ENCODE assay signal across 16 mouse cellular contexts in the genomic region with DNA sequence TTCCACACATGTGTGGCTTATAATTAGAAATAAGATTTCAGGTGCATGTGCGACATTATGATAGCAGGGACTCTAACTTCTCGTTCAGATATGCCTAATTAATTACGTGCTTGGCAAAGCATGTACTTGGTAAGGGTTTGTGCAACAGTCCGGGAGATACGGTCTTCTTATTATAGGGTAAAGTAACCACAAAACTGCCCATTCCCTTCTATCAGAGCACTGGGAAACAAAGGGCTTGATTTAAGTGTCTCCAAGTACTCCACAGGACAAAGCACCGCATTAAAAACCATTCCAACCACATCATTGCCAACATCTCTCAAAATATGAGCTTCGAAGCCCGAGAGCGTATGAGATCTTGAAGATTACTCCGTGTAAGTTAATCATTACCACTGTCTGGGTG.
A peak's percentile ranks its signal among the peaks of the same experiment; 100 is the strongest.
DNase-seq lines count a peak whose midpoint lies in the region; ATAC-seq and TF ChIP-seq lines count a peak whose summit lies in the region.
"Had no signal": no experiment of that assay in that cellular context is flagged by ENCODE, and none has a peak within 500 bp of the region (broad histone marks: within the 10 kb centered on the region; RNA-seq: fewer than 3 reads in every experiment).

No protein-coding gene starts in this region.

- DNase-seq in G1E (ENCODE audit: low spot score) (no peak), Patski (ENCODE audit: low read depth, low spot score) (no peak)
- peak; percentile 24 for DNase-seq in hindbrain, embryonic 14.5 days (ENCODE audit: low spot score)
- no peak for DNase-seq in natural killer cell, adult 2 months (ENCODE audit: low spot score in 2 of 2)
- DNase-seq in cerebellum, postnatal 36 days = no peak
- DNase-seq in heart, adult 2 months = no peak
- DNase-seq: cerebellum, adult 9-10 months; kidney, adult 9 months; liver, embryonic 13.5 days; lung, postnatal 14 days; thymus, postnatal 25 days had no signal

- no peaks in the 10 kb centered on the region for H3K9me3 ChIP-seq in G1E (replicated peaks)
- H3K9me3 ChIP-seq in hindbrain, embryonic 14.5 days (ENCODE audit: control insufficient read depth, low read length) = no peaks in the 10 kb centered on the region
- H3K9me3 ChIP-seq in midbrain, embryonic 16.5 days (replicated peaks; ENCODE audit: control insufficient read depth, low read length, poor library complexity, severe bottlenecking) = no peaks in the 10 kb centered on the region
- H3K9me3 ChIP-seq: limb, embryonic 10.5 days; liver, embryonic 13.5 days; stomach, embryonic 15.5 days had no signal

- in situ Hi-C loops in Patski (cut with MboI; ENCODE audit: low pct_unique_long_range_greater_than_20kb) = no loop called here

- no peak for TF ChIP-seq CTCF in G1E (IDR thresholded peaks at IDR 0.05; ENCODE audit: low read depth, low read length)
- no peak for TF ChIP-seq CTCF in Patski (IDR thresholded peaks at IDR 0.05)
- no peak for TF ChIP-seq CTCF in heart, adult 2 months (IDR thresholded peaks at IDR 0.05)

- no peak overlapping the region for H3K9ac ChIP-seq in hindbrain, embryonic 14.5 days
- no peak overlapping the region for H3K9ac ChIP-seq in midbrain, embryonic 16.5 days (ENCODE audit: low read depth, low read length)
- H3K9ac ChIP-seq in heart, adult 2 months (ENCODE audit: low read depth, low read length) = no peak overlapping the region
- H3K9ac ChIP-seq: liver, embryonic 13.5 days; stomach, embryonic 15.5 days had no signal

- TF ChIP-seq POLR2A in heart, adult 2 months (IDR thresholded peaks at IDR 0.05; ENCODE audit: insufficient read depth, low read depth, low read length) = no peak

- peak overlapping the region; percentile 35; the same call in 1 of the 2 replicates for H3K4me2 ChIP-seq in hindbrain, embryonic 14.5 days (replicated peaks)
- no peak overlapping the region for H3K4me2 ChIP-seq in midbrain, embryonic 16.5 days (ENCODE audit: low read length)
- H3K4me2 ChIP-seq: heart, embryonic 11.5 days; liver, embryonic 13.5 days; stomach, embryonic 15.5 days had no signal

- no peak overlapping the region for H3K4me3 ChIP-seq in G1E (ENCODE audit: low read depth, low read length)
- H3K4me3 ChIP-seq in hindbrain, embryonic 14.5 days (replicated peaks; ENCODE audit: low read length) = no peak overlapping the region
- no peak overlapping the region for H3K4me3 ChIP-seq in midbrain, embryonic 16.5 days (ENCODE audit: low read depth, low read length)
- H3K4me3 ChIP-seq in heart, adult 2 months = no peak overlapping the region
- H3K4me3 ChIP-seq: erythroblast, embryonic 14.5 days; limb, embryonic 10.5 days; liver, embryonic 13.5 days; stomach, embryonic 15.5 days had no signal

- TF ChIP-seq EP300 in heart, adult 2 months (IDR thresholded peaks at IDR 0.05; ENCODE audit: insufficient read depth, low read depth, low read length) = no peak

- no peaks in the 10 kb centered on the region for H3K36me3 ChIP-seq in G1E (replicated peaks)
- H3K36me3 ChIP-seq in hindbrain, embryonic 14.5 days (replicated peaks; ENCODE audit: control insufficient read depth, insufficient read depth) = no peaks in the 10 kb centered on the region
- no peaks in the 10 kb centered on the region for H3K36me3 ChIP-seq in midbrain, embryonic 16.5 days (ENCODE audit: control insufficient read depth, insufficient read depth, low read length)
- no peaks in the 10 kb centered on the region for H3K36me3 ChIP-seq in heart, adult 2 months (ENCODE audit: control insufficient read depth, insufficient read depth, low read length)
- H3K36me3 ChIP-seq: limb, embryonic 10.5 days; liver, embryonic 13.5 days; stomach, embryonic 15.5 days had no signal

- intact Hi-C loops in heart, adult 2 months (cut with DNase I) = no loop called here

- peaks cover 2% of the 10 kb centered on the region; the same call in 1 of the 2 replicates for H3K4me1 ChIP-seq in G1E (ENCODE audit: insufficient read depth, low read depth, low read length)
- 0 out of 2 replicates have a peak, but pooled peaks cover 9% of the 10 kb centered on the region for H3K4me1 ChIP-seq in hindbrain, embryonic 14.5 days (replicated peaks; ENCODE audit: control insufficient read depth, insufficient read depth, low read length)
- H3K4me1 ChIP-seq in midbrain, embryonic 16.5 days (ENCODE audit: control insufficient read depth, insufficient read depth, low read length) = no peaks in the 10 kb centered on the region
- H3K4me1 ChIP-seq in heart, adult 2 months (ENCODE audit: control insufficient read depth, insufficient read depth, low read length) = no peaks in the 10 kb centered on the region
- H3K4me1 ChIP-seq: limb, embryonic 10.5 days; liver, embryonic 13.5 days; stomach, embryonic 15.5 days had no signal

- WGBS in hindbrain, embryonic 14.5 days = 50% methylated on average over 10 of the region's 10 CpGs
- 64% methylated on average over 10 of the region's 10 CpGs for WGBS in midbrain, embryonic 16.5 days
- 89% methylated on average over 10 of the region's 10 CpGs for WGBS in heart, adult 2 months

- CTCF ChIA-PET in Patski (lab: Charles Lee) = no interaction called here

- H3K79me2 ChIP-seq in heart, adult 2 months (replicated peaks; ENCODE audit: control insufficient read depth, insufficient read depth, low read length) = no peaks in the 10 kb centered on the region

- H3K27me3 ChIP-seq in G1E (ENCODE audit: insufficient read depth, low read length) (no peaks in the 10 kb centered on the region), Patski (no peaks in the 10 kb centered on the region)
- no peaks in the 10 kb centered on the region for H3K27me3 ChIP-seq in hindbrain, embryonic 14.5 days (ENCODE audit: control insufficient read depth, insufficient read depth, low read length)
- H3K27me3 ChIP-seq in midbrain, embryonic 16.5 days (ENCODE audit: control insufficient read depth, insufficient read depth, low read depth, low read length) = no peaks in the 10 kb centered on the region
- H3K27me3 ChIP-seq in heart, adult 2 months (ENCODE audit: control insufficient read depth, insufficient read depth, low read length) = no peaks in the 10 kb centered on the region
- H3K27me3 ChIP-seq: liver, embryonic 13.5 days; stomach, embryonic 15.5 days had no signal

- ATAC-seq in G1E (ENCODE audit: extremely low read depth, insufficient number of reproducible peaks, low FRiP score, poor library complexity, severe bottlenecking) (0 out of 2 replicates have a peak, but pooled peaks have one; percentile 15), Patski (peak; percentile 26)
- peak; percentile 31; the same call in 1 of the 2 replicates for ATAC-seq in hindbrain, embryonic 14.5 days (ENCODE audit: low FRiP score)
- ATAC-seq in midbrain, embryonic 16.5 days = peak; percentile 50; the same call in 1 of the 2 replicates

- H3K27ac ChIP-seq in hindbrain, embryonic 14.5 days = peak overlapping the region; percentile 75; the same call in 1 of the 2 replicates
- no peak overlapping the region for H3K27ac ChIP-seq in midbrain, embryonic 16.5 days (ENCODE audit: low read length)
- H3K27ac ChIP-seq in heart, adult 2 months = no peak overlapping the region
- H3K27ac ChIP-seq: limb, embryonic 10.5 days; liver, embryonic 13.5 days; stomach, embryonic 15.5 days had no signal

- POLR2A ChIA-PET in Patski (lab: Charles Lee) = no interaction called here
